Mouse (Mus musculus) liver, embryonic 13.5 days (tissue): ENCODE data around the gene Aes. TPM values are rescaled to one million over a fixed set of nuclear protein-coding genes. Genes with fewer than 3 reads are reported as not detected.

Source experiments
- ATAC-seq: fragments of 200-750 bp; cut with Nextera tagmentation; 2 replicates; pipeline ENCODE4 v1.8.0; 2017; ENCODE audit warnings: low read depth, mild to moderate bottlenecking, moderate number of reproducible peaks, moderate library complexity
- DNase-seq: peaks from one replicate; pipeline ENCODE4 v3.0.0; 2022
- H3K27ac ChIP-seq: fragments of 300-500 bp; sonication (generic); 2 replicates; pipeline ENCODE4 v1.5.1; 2015; ENCODE audit warnings: moderate library complexity, mild to moderate bottlenecking, inconsistent platforms
- H3K27me3 ChIP-seq: fragments of 300-500 bp; sonication (generic); 2 replicates; pipeline ENCODE4 v1.6.1; 2015; ENCODE audit warnings: mild to moderate bottlenecking, inconsistent platforms
- H3K36me3 ChIP-seq: fragments of 300-500 bp; sonication (generic); 2 replicates; pipeline ENCODE4 v1.6.1; 2015; ENCODE audit warnings: mild to moderate bottlenecking, inconsistent platforms
- H3K4me1 ChIP-seq: fragments of 300-500 bp; sonication (generic); replicated peaks from 2 replicates; pipeline ENCODE4 v1.6.1; 2015; ENCODE audit warnings: inconsistent platforms
- H3K4me2 ChIP-seq: fragments of 300-500 bp; sonication (generic); 2 replicates; pipeline ENCODE4 v1.6.1; 2015; ENCODE audit warnings: inconsistent platforms, mild to moderate bottlenecking, moderate library complexity
- H3K4me3 ChIP-seq: fragments of 300-500 bp; sonication (generic); replicated peaks from 2 replicates; pipeline ENCODE4 v1.5.1; 2015; ENCODE audit warnings: mild to moderate bottlenecking, inconsistent platforms
- H3K9ac ChIP-seq: fragments of 300-500 bp; sonication (generic); 2 replicates; pipeline ENCODE4 v1.6.1; 2015; ENCODE audit warnings: mild to moderate bottlenecking, inconsistent platforms
- H3K9me3 ChIP-seq: fragments of 300-500 bp; sonication (generic); replicated peaks from 2 replicates; pipeline ENCODE4 v1.6.1; 2016; ENCODE audit warnings: inconsistent platforms
- WGBS: fragments of 180-500 bp; shearing (Covaris S2); methylation state at CpG from one replicate; pipeline ENCODE4 v1.1.7; 2015; ENCODE audit not compliant: insufficient replicate concordance; 5-methylcytosine and 5-hydroxymethylcytosine counted together
- polyA plus RNA-seq: library from polyadenylated mRNA; unstranded; fragments of >200 nt; fragmentation: Nextera tagmentation; extraction: Ambion mirVana; gene quantifications from 2 replicates; pipeline ENCODE4 v1.2.1, GENCODE M21; 2015

The Aes gene
- polyA plus RNA-seq, 1 experiment from 2014 or later = 215 TPM

DNA sequence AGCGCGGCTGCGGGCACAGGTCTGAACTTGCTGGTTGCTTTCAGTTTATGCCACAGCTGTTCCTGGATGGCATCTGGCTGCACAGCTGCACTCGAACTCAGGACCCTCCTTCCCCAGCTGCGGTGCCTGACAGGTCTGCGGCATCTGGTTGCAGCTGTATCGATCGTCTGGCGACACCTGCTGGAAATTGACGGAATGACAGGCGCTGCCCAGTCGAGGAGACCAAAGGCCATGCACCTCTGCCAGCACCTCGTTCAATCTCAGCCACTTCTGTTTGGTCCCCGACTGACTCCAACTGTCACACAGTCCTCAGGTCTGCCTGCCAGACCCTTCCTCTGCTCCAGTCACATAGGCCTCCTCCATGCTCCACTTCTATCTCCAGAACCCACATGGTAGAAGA lies 32.5 kb upstream of the Aes start:
- peaks cover 38% of the 10 kb centered on the region for H3K4me1 ChIP-seq
- no peak overlapping the region for H3K9ac ChIP-seq
- peak; percentile 14; the same call in 1 of the 2 replicates for ATAC-seq
- H3K4me3 ChIP-seq = no peak overlapping the region
- H3K4me2 ChIP-seq = no peak overlapping the region
- H3K27me3 ChIP-seq = no peaks in the 10 kb centered on the region
- H3K27ac ChIP-seq = no peak overlapping the region
- H3K36me3 ChIP-seq = peaks cover 29% of the 10 kb centered on the region
- WGBS = 7% methylated on average over 14 of the region's 14 CpGs
- H3K9me3 ChIP-seq = no peaks in the 10 kb centered on the region
- DNase-seq = peak; percentile 70

DNA sequence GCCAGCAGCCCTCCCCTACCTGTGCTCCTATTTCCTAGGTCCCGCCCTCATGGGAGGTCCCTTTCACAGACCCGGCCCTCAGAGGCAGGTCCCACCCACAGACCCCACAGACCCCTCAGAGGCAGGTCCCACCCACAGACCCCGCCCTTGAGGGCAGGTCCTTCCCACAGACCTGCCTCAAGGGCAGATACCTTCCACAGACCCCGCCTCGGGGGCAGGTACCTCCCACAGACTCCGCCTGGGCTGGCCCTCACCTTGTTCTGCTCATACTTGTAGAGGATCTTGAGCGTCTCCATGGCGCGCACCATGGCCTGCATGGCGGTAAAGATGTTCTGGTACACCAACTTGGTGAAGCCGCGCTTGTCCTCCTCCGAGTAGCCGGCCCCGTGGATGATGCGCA lies 24.5 kb upstream of the Aes start:
- H3K4me3 ChIP-seq = no peak overlapping the region
- WGBS = 78% methylated on average over 16 of the region's 16 CpGs
- no peaks in the 10 kb centered on the region for H3K9me3 ChIP-seq
- no peak overlapping the region for H3K27ac ChIP-seq
- H3K36me3 ChIP-seq = peaks cover 67% of the 10 kb centered on the region
- no peaks in the 10 kb centered on the region for H3K27me3 ChIP-seq
- no peak overlapping the region for H3K4me2 ChIP-seq
- DNase-seq (no peak), ATAC-seq (no peak; the same call in 1 of the 2 replicates)
- no peak overlapping the region for H3K9ac ChIP-seq
- H3K4me1 ChIP-seq = peaks cover 30% of the 10 kb centered on the region

DNA sequence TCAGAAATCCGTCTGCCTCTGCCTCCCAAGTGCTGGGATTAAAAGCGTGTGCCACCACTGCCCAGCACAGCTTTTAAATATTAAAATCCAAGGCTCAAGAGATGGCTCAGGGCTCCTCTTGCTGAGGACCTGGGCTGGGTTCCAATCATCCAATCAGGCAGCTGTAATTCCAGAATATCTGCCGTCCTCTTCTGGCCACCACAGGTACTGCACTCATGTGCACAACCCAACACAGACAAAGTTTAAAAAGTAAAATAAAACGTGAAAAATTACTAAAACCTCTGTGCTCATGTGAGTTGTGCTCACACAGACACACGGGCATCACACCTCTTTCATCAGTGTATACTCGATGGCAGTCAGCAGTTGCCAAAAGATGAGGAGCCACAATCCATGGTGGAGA lies 22.6 kb upstream of the Aes start:
- ATAC-seq (no peak), DNase-seq (no peak)
- Histone ChIP-seq H3K27ac (no peak overlapping the region), H3K36me3 (peaks cover 61% of the 10 kb centered on the region), H3K4me3 (no peak overlapping the region), H3K9me3 (no peaks in the 10 kb centered on the region), H3K4me1 (peaks cover 41% of the 10 kb centered on the region), H3K9ac (no peak overlapping the region), H3K4me2 (no peak overlapping the region), H3K27me3 (no peaks in the 10 kb centered on the region)
- 58% methylated on average over 6 of the region's 6 CpGs for WGBS

DNA sequence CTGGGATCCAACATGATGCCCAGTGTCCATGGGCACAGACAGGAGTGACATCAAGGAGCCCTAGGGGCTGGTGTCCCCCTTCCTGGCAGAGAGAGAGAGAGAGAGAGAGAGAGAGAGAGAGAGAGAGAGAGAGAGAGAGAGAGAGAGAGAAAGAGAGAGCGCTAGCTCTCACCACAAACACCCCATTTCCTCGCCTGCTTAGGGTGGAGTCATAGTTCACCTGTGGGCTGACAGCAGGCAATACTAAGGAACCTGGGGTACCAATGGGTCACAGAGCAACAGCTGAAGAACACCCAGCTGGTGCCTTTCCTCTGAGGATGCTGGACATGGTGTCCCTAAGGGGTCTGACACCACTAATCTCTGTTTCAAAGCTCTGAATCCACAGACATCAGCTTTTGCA lies 21.9 kb upstream of the Aes start:
- no peak for ATAC-seq
- peaks cover 56% of the 10 kb centered on the region for H3K36me3 ChIP-seq
- H3K9me3 ChIP-seq = no peaks in the 10 kb centered on the region
- DNase-seq = no peak
- no peak overlapping the region for H3K27ac ChIP-seq
- no peak overlapping the region for H3K9ac ChIP-seq
- no peak overlapping the region for H3K4me3 ChIP-seq
- no peak overlapping the region for H3K4me2 ChIP-seq
- H3K4me1 ChIP-seq = peaks cover 48% of the 10 kb centered on the region
- 41% methylated on average over 2 of the region's 2 CpGs for WGBS
- H3K27me3 ChIP-seq = no peaks in the 10 kb centered on the region

DNA sequence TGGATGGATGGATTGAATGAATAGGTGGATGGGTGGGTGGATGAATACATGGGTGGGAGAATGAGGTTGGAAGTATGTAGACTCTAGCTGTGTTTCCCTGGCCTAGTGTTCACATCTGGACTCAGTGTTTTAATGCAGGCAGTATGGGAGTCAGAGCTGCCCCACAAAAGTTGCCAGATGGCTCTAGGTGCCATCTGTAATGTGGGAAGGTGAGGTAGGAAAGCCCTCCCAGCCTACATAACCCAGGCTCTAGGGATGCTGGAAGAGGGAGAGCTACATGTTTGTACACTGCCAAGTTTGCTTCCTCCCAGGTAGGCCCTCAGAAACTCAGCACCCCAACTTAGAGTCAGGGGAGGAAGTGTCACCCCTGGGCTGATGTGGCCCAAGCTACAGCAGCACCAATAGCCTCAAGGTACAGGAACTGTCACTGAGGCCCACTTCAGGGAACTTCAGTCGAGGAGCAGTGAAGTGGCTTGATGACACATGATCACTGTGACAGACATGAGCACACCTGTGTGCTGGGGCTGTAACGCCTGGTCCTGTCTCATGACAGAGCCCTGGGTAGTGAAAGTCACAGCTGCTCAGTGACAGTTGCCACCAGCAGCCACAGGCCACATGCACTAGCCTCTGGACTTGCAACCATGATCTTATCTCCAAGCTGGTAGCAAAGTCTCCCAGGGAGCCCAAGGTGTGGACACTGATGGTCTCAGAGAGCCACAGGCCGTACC lies 20.8 kb upstream of the Aes start:
- H3K9ac ChIP-seq = no peak overlapping the region
- no peaks in the 10 kb centered on the region for H3K9me3 ChIP-seq
- peaks cover 51% of the 10 kb centered on the region for H3K36me3 ChIP-seq
- peaks cover 57% of the 10 kb centered on the region for H3K4me1 ChIP-seq
- WGBS = 59% methylated on average over 3 of the region's 3 CpGs
- ATAC-seq (no peak), DNase-seq (no peak)
- H3K27ac ChIP-seq = no peak overlapping the region
- H3K4me3 ChIP-seq = no peak overlapping the region
- H3K4me2 ChIP-seq = no peak overlapping the region
- H3K27me3 ChIP-seq = no peaks in the 10 kb centered on the region

DNA sequence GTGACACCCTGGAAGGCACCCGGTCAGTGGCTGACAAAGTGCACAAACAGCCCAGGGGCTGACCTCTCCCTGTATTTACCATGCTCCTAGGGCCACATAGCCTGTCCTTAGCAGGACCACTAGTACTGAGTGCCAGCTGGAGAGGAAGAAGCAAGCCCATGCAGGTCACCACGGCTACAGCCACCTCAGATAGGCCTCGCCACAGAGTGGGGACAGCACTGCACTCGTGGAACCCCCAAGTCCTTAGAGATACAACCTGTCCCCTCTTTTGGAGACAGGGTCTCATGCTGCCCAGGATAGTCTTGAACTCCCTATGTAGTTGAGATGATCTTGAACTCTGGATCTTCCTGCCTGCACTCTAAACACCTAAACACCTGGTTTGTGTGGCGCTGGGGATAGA lies 17.9 kb upstream of the Aes start:
- H3K27ac ChIP-seq = peak overlapping the region; percentile 66
- peak overlapping the region; percentile 38 for H3K4me2 ChIP-seq
- 72% methylated on average over 5 of the region's 5 CpGs for WGBS
- H3K4me1 ChIP-seq = peaks cover 60% of the 10 kb centered on the region
- H3K27me3 ChIP-seq = no peaks in the 10 kb centered on the region
- DNase-seq = no peak
- peak overlapping the region; percentile 47 for H3K9ac ChIP-seq
- no peaks in the 10 kb centered on the region for H3K9me3 ChIP-seq
- no peak for ATAC-seq
- H3K4me3 ChIP-seq = no peak overlapping the region
- peaks cover 32% of the 10 kb centered on the region for H3K36me3 ChIP-seq

DNA sequence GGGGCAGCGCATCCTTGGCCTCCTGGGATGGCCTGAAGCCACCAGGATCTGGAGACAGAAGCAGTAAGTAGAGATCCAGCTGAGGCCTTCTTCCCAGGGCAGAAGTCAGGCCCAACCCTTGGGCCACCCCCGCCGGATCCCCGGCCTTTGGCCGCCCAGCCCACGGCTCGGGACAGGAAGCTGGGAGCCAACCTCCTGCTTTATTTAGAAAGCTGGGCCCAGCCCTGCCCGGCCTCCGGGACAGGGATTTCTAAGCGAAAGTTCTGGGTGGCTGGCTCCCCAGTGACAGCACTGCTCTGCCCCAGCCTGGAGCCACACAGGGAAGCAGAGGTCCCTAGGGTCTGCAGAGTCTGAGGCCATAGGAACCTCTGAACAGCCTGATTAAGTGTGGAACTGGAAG lies 17.5 kb upstream of the Aes start:
- H3K27me3 ChIP-seq = no peaks in the 10 kb centered on the region
- H3K9me3 ChIP-seq = no peaks in the 10 kb centered on the region
- peak overlapping the region; percentile 97 for H3K4me2 ChIP-seq
- ATAC-seq (no peak), DNase-seq (no peak)
- peaks cover 64% of the 10 kb centered on the region for H3K4me1 ChIP-seq
- WGBS = 49% methylated on average over 10 of the region's 10 CpGs
- H3K4me3 ChIP-seq = peak overlapping the region; percentile 85; the same call in 1 of the 2 replicates
- peak overlapping the region; percentile 66 for H3K27ac ChIP-seq
- H3K36me3 ChIP-seq = peaks cover 32% of the 10 kb centered on the region
- peak overlapping the region; percentile 47 for H3K9ac ChIP-seq

DNA sequence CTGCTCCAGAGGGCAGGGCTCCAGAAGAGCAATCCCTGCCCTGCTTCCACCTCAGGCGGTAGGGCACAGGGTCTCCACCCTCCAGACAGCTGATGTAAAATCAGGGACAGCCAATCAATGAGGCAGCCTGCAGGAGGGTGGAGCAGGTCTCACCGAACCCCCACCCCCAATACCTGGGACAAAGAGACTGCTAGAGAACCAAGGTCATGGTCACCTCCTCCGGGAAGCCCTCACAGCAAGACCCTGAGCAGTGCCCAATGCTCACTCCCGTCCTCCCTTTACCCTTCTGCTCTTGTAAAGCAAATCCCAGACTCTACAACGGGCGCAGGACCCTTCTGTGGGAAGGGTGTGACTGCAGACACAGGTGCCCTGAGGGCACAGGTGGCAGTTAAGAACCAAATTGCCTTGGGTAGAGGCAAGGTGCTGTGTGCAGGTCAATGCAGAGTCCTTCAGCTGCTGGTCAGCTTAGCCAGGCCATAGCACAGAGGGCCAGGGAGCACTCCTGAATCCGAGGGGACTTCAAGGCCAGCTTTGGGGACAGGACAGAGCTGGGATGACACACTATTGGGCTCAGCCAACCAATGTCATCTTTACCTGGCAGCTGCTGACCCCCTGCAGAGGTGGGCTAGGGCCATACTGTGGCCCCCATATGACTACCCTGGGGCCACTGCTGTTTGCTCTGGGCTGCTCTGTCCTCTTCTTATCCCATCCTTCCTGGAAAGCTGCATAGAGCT lies 16.4 kb upstream of the Aes start:
- Histone ChIP-seq H3K4me1 (peaks cover 70% of the 10 kb centered on the region), H3K9ac (peak overlapping the region; percentile 90), H3K27ac (peak overlapping the region; percentile 66; the same call in 1 of the 2 replicates), H3K27me3 (no peaks in the 10 kb centered on the region), H3K36me3 (peaks cover 32% of the 10 kb centered on the region), H3K4me2 (peak overlapping the region; percentile 97), H3K9me3 (no peaks in the 10 kb centered on the region), H3K4me3 (peak overlapping the region; percentile 85)
- DNase-seq (no peak), ATAC-seq (no peak)
- 71% methylated on average over 7 of the region's 7 CpGs for WGBS

DNA sequence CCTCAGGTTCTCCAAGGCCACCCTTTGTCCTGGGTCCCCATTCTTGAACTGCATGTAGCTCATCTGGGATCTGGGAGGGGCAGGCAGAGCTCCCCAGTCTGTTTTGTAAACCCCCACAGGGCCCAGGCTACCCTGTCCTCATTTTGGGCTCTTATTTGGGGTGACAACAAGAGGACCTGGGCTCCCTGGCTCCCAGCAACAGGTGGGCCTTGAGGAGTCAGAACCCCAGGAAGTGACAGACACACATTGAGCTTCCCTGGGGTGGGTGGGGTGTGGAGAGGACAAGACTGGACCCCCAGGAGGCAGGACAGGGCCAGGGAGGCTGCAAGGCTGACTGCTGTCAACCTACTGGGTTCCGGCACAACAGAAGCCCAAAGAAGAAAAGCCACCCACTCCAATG lies 15.7 kb upstream of the Aes start:
- WGBS = 82% methylated on average over 1 of the region's 1 CpGs
- no peaks in the 10 kb centered on the region for H3K27me3 ChIP-seq
- ATAC-seq = no peak
- H3K27ac ChIP-seq = peak overlapping the region; percentile 93; the same call in 1 of the 2 replicates
- DNase-seq = no peak
- H3K36me3 ChIP-seq = peaks cover 29% of the 10 kb centered on the region
- H3K4me1 ChIP-seq = peaks cover 67% of the 10 kb centered on the region
- peak overlapping the region; percentile 97 for H3K4me2 ChIP-seq
- no peaks in the 10 kb centered on the region for H3K9me3 ChIP-seq
- H3K9ac ChIP-seq = peak overlapping the region; percentile 90
- H3K4me3 ChIP-seq = peak overlapping the region; percentile 85

DNA sequence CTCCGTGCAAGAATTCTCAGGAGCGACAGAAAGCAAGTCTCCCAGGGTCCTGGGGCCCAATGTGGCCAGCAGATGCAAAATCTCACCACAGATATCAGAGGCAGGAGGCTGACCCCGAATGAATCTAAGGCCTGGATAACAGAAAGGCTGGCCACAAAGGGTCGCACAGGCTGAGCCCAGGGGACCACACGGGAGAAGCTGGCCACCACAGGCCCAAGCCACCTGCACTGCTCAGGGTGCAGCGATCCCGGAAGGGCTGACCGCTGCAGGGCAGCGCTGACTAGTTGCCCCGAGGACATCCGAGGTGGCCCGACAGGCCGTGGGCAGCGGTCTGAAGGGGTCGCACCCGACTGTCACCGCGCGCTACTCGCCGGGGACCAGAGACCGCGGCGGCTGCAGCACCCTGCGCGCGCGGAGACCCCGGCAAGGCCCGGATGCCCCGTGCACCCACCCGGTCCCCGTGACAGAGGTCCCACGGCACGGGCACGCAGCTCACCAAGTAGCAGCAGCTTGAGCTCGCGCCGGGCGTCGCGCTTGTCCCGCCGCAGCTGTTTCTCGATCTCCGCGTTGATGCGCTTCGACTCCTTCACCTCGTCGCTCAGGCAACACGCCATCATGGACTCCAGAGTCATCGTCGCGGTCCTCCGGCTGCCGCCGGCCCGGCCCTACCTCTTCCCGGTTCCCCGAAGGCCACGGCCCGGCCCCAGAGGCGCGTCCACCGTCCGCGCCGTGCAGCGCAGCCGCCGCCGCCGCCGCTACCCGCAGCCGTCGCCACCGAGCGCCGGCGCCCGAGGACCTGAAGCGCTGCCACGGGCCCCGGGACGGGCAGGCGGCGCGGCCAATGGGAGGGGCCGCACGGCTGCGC lies 14.8 kb upstream of the Aes start:
- DNase-seq = no peak
- ATAC-seq = peak; percentile 4; the same call in 1 of the 2 replicates
- WGBS = under 1% methylated on average over 93 of the region's 93 CpGs

DNA sequence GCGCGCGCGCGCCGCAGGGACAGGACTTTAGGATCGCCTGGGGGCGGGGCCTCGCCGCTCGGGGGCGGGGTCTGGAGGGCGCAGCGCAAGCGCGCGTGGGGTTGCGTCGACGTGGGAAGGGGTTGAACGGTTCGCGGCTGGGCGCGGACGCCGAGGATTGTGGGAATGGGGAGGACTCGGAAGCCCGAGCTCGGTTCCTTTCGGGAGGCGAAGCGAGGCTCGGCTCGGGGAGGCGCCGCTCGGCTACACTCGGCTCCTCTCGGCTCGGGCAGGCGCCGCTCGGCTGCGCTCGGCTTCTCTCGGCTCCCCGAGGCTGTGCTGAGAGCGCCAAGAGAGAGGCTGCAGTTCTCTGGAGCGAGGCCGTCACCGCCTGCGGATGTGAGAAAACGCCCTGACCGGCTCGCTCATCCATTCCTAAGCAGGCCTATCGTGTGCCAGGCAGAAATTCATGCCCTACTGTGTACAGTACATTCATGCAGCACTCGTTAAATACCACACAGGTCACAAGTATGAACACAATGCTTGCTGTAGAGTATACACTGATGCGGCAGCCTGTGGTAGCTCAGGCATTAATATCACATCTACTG lies 14.0 kb upstream of the Aes start, which contains the start of gene Gna11:
Gna11 (minus strand) TSS at position 30 of the 587 bp plus-strand sequence.
- Histone ChIP-seq H3K4me1 (peaks cover 61% of the 10 kb centered on the region), H3K9me3 (no peaks in the 10 kb centered on the region), H3K36me3 (peaks cover 15% of the 10 kb centered on the region), H3K4me3 (peak within 1 kb of the TSS; percentile 85), H3K4me2 (peak within 1 kb of the TSS; percentile 97), H3K27me3 (no peaks in the 10 kb centered on the region), H3K9ac (peak within 1 kb of the TSS; percentile 90), H3K27ac (peak within 1 kb of the TSS; percentile 93)
- DNase-seq (peak; percentile 99), ATAC-seq (peak; percentile 86)
- 2% methylated on average over 57 of the region's 59 CpGs for WGBS

More for the DNA sequence above, 14.8 kb upstream of the Aes start:
- peak overlapping the region; percentile 93 for H3K27ac ChIP-seq
- H3K4me3 ChIP-seq = peak overlapping the region; percentile 85
- no peaks in the 10 kb centered on the region for H3K9me3 ChIP-seq
- peaks cover 61% of the 10 kb centered on the region for H3K4me1 ChIP-seq
- peak overlapping the region; percentile 97 for H3K4me2 ChIP-seq
- H3K27me3 ChIP-seq = no peaks in the 10 kb centered on the region
- peaks cover 21% of the 10 kb centered on the region for H3K36me3 ChIP-seq
- peak overlapping the region; percentile 90 for H3K9ac ChIP-seq
